Mouse (Mus musculus) myocyte (in vitro differentiated cells): ENCODE measurements at regions not wholly inside any gene's neighbourhood (a gene's known extent, or its start where the extent isn't known, plus 50 kb on each side); places are given as distances from the start of the nearest gene placed in this dataset.
A peak's percentile ranks its signal among the peaks of the same experiment; 100 is the strongest.

Experiments used
- H3K27me3 ChIP-seq: one replicate; pipeline ENCODE4 v1.6.1; 2011; ENCODE audit not compliant: control insufficient read depth, insufficient read depth, insufficient read length
- H3K36me3 ChIP-seq: one replicate; pipeline ENCODE4 v1.6.1; 2011; ENCODE audit not compliant: control insufficient read depth, insufficient read depth
- H3K4me2 ChIP-seq: one replicate; pipeline ENCODE4 v1.6.1; 2011; ENCODE audit warnings: low read depth, control low read depth
- H3K4me3 ChIP-seq: one replicate; pipeline ENCODE4 v1.5.1; 2011; ENCODE audit warnings: mild to moderate bottlenecking, control low read depth, moderate library complexity
- H3K79me2 ChIP-seq: one replicate; pipeline ENCODE4 v1.6.1; 2011; ENCODE audit not compliant: control insufficient read depth, insufficient read depth
- H3ac ChIP-seq: one replicate; pipeline ENCODE4 v1.6.1; 2011; ENCODE audit not compliant: control insufficient read depth, insufficient read length
- CEBPB ChIP-seq: IDR thresholded peaks from 2 replicates; pipeline ENCODE4 v1.6.1; 2011; ENCODE audit warnings: mild to moderate bottlenecking, moderate library complexity; ENCODE audit not compliant: poor library complexity, insufficient read depth, severe bottlenecking
- E2F4 ChIP-seq: IDR thresholded peaks from one replicate; pipeline ENCODE4 v1.6.1; 2011; ENCODE audit warnings: mild to moderate bottlenecking, control low read depth, moderate library complexity; ENCODE audit not compliant: insufficient read depth
- MAX ChIP-seq: IDR thresholded peaks from one replicate; pipeline ENCODE4 v1.6.1; 2011; ENCODE audit warnings: low read depth, mild to moderate bottlenecking, control low read depth
- MYOD1 ChIP-seq, 3 experiments: IDR thresholded peaks; one replicate each; pipeline ENCODE4 v1.6.1; 2011; ENCODE audit warnings: control low read depth in 2 of 3, low read depth in 2 of 3, mild to moderate bottlenecking in 2 of 3, moderate library complexity in 1 of 3; ENCODE audit not compliant: insufficient read length in 2 of 3, control insufficient read depth in 1 of 3
- MYOG ChIP-seq, 3 experiments: IDR thresholded peaks; one replicate each; pipeline ENCODE4 v1.6.1; 2011; ENCODE audit warnings: control low read depth in 2 of 3, low read depth in 2 of 3, mild to moderate bottlenecking in 2 of 3; ENCODE audit not compliant: insufficient read length in 2 of 3, control insufficient read depth in 1 of 3, insufficient read depth in 1 of 3
- POLR2A ChIP-seq: IDR thresholded peaks from one replicate; pipeline ENCODE4 v1.6.1; 2011; ENCODE audit warnings: low read depth, mild to moderate bottlenecking, control low read depth, moderate library complexity; ENCODE audit not compliant: insufficient read length
- POLR2AphosphoS2 ChIP-seq: IDR thresholded peaks from one replicate; pipeline ENCODE4 v1.6.1; 2011; ENCODE audit warnings: low read depth, control low read depth; ENCODE audit not compliant: insufficient read length
- REST ChIP-seq: IDR thresholded peaks from one replicate; pipeline ENCODE4 v1.6.1; 2011; ENCODE audit warnings: mild to moderate bottlenecking, control low read depth, moderate library complexity; ENCODE audit not compliant: insufficient read depth, insufficient read length
- SRF ChIP-seq: IDR thresholded peaks from one replicate; pipeline ENCODE4 v1.6.1; 2011; ENCODE audit warnings: low read depth; ENCODE audit not compliant: control insufficient read depth, insufficient read length
- TCF12 ChIP-seq: IDR thresholded peaks from one replicate; pipeline ENCODE4 v1.6.1; 2011; ENCODE audit warnings: mild to moderate bottlenecking, control low read depth; ENCODE audit not compliant: poor library complexity, insufficient read depth, severe bottlenecking
- TCF3 ChIP-seq: IDR thresholded peaks from one replicate; pipeline ENCODE4 v1.6.1; 2011; ENCODE audit warnings: low read depth, control low read depth; ENCODE audit not compliant: insufficient read length
- USF1 ChIP-seq: IDR thresholded peaks from one replicate; pipeline ENCODE4 v1.6.1; 2011; ENCODE audit warnings: low read depth, mild to moderate bottlenecking, control low read depth, moderate library complexity

GRCm38 (mm10) chr11:89185862-89186261 lies 112.2 kb downstream of the Gm525 start:
- Histone ChIP-seq H3K27me3 (no peaks in the 10 kb centered on the region), H3K4me2 (no peak overlapping the region), H3K36me3 (no peaks in the 10 kb centered on the region), H3K79me2 (no peaks in the 10 kb centered on the region), H3K4me3 (no peak overlapping the region), H3ac (no peak overlapping the region)
- no peak for TF ChIP-seq SRF
- TF ChIP-seq USF1: no peak
- peak in 1 of 3 experiments; percentile 34 for TF ChIP-seq MYOG (IDR thresholded peaks at IDR 0.05; ENCODE audit: control insufficient read depth in 1 of 3, insufficient read depth in 1 of 3, insufficient read length in 2 of 3, low read depth in 2 of 3)
- TF ChIP-seq TCF3: no peak
- TF ChIP-seq REST: no peak
- no peak for TF ChIP-seq E2F4
- no peak for TF ChIP-seq TCF12

DNA sequence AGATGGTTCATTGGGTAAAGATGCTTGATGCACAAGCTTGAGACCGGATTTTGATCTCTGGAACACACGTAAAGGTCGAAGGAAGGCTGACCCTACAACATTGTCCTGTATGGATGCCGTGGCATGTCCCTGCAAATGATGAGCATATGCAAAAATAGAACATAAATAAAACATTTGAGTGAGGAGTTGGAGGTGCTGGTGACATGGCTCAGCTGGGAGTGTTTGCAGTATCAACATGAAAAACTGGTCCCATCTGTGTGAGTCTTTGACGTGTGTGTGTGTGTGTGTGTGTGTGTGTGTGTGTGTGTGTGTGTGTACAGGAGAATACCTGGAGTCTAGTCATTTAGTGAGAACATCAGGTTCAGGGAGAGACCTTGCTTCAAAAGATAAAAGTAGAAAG lies 107.8 kb downstream of the Gm525 start:
- Histone ChIP-seq H3K4me2 (no peak overlapping the region), H3K79me2 (no peaks in the 10 kb centered on the region), H3K36me3 (no peaks in the 10 kb centered on the region), H3K4me3 (no peak overlapping the region), H3K27me3 (no peaks in the 10 kb centered on the region), H3ac (no peak overlapping the region)
- TF ChIP-seq USF1 (no peak), POLR2AphosphoS2 (no peak), POLR2A (no peak), TCF3 (no peak), CEBPB (no peak), MYOG (IDR thresholded peaks at IDR 0.05; ENCODE audit: control insufficient read depth in 1 of 3, insufficient read depth in 1 of 3, insufficient read length in 2 of 3, low read depth in 2 of 3) (no peak), REST (no peak), MYOD1 (IDR thresholded peaks at IDR 0.05; ENCODE audit: control insufficient read depth in 1 of 3, insufficient read length in 2 of 3, low read depth in 2 of 3) (no peak), MAX (no peak), TCF12 (no peak), E2F4 (no peak), SRF (no peak)

DNA sequence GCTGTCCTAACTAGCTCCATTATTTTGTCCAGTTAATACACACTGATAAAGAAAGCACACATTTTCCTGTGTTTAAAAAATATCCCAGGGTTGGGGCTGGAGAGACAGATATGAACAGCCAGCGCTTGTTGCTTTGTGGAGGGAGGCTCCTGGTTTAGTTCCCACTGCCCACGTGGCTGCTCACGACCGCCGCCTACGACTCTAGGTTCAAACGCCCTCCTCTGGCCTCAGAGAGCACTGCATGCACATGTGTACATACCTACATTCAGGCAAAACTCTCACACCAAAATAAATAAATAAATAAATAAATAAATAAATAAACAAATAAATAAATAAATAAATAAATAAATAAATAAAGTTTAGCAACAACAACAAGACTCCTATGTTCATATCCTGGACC lies 104.8 kb downstream of the Gm525 start:
- no peaks in the 10 kb centered on the region for H3K79me2 ChIP-seq
- no peak overlapping the region for H3K4me3 ChIP-seq
- H3K4me2 ChIP-seq: no peak overlapping the region
- H3K36me3 ChIP-seq: no peaks in the 10 kb centered on the region
- TF ChIP-seq SRF (no peak), MYOD1 (IDR thresholded peaks at IDR 0.05; ENCODE audit: control insufficient read depth in 1 of 3, insufficient read length in 2 of 3, low read depth in 2 of 3) (no peak), E2F4 (no peak), REST (no peak), TCF12 (no peak), MYOG (IDR thresholded peaks at IDR 0.05; ENCODE audit: control insufficient read depth in 1 of 3, insufficient read depth in 1 of 3, insufficient read length in 2 of 3, low read depth in 2 of 3) (no peak), CEBPB (no peak), MAX (no peak), POLR2AphosphoS2 (no peak), POLR2A (no peak), TCF3 (no peak), USF1 (no peak)
- H3ac ChIP-seq: no peak overlapping the region
- no peaks in the 10 kb centered on the region for H3K27me3 ChIP-seq

GRCm38 (mm10) chr11:89175511-89175910 lies 101.9 kb downstream of the Gm525 start:
- H3K79me2 ChIP-seq: no peaks in the 10 kb centered on the region
- no peaks in the 10 kb centered on the region for H3K27me3 ChIP-seq
- H3K4me2 ChIP-seq: no peak overlapping the region
- TF ChIP-seq POLR2AphosphoS2 (no peak), MYOD1 (IDR thresholded peaks at IDR 0.05; ENCODE audit: control insufficient read depth in 1 of 3, insufficient read length in 2 of 3, low read depth in 2 of 3) (no peak), SRF (no peak), POLR2A (no peak), TCF3 (no peak), CEBPB (no peak), REST (no peak), E2F4 (no peak), TCF12 (no peak), MYOG (IDR thresholded peaks at IDR 0.05; ENCODE audit: control insufficient read depth in 1 of 3, insufficient read depth in 1 of 3, insufficient read length in 2 of 3, low read depth in 2 of 3) (no peak), MAX (no peak), USF1 (no peak)
- no peak overlapping the region for H3K4me3 ChIP-seq
- no peak overlapping the region for H3ac ChIP-seq
- H3K36me3 ChIP-seq: no peaks in the 10 kb centered on the region

DNA sequence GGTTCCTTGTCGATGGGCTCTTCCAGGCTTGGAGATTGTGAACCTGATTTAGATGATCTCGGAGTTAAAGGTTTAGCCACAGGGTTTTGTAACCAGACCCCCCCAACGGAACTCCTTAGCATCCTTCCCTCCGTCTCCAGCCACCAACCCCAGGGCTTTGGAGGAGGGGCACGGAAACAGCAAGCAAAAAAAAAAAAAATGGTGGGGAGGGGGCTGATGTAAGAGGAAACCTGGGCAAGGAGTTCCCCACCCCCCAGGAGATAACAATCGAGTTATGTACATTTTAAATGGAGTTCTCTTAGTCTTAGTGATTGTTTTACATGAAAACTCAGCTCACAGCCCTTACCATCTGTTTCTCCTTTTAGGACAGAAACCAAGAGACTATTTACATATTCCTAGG lies 101.3 kb downstream of the Gm525 start:
- H3K4me3 ChIP-seq: no peak overlapping the region
- no peak overlapping the region for H3ac ChIP-seq

More for the DNA sequence above, 101.3 kb downstream of the Gm525 start:
- H3K4me2 ChIP-seq: no peak overlapping the region
- H3K36me3 ChIP-seq: no peaks in the 10 kb centered on the region
- no peaks in the 10 kb centered on the region for H3K79me2 ChIP-seq
- TF ChIP-seq SRF (no peak), MAX (no peak), E2F4 (no peak), CEBPB (no peak), POLR2A (no peak), TCF3 (no peak), MYOD1 (IDR thresholded peaks at IDR 0.05; ENCODE audit: control insufficient read depth in 1 of 3, insufficient read length in 2 of 3, low read depth in 2 of 3) (no peak), REST (no peak), POLR2AphosphoS2 (no peak)
- H3K27me3 ChIP-seq: no peaks in the 10 kb centered on the region
